Mouse (Mus musculus): ENCODE results near the gene Grin2a. TPM values are rescaled to one million over a fixed set of nuclear protein-coding genes. Genes with fewer than 3 reads are reported as not detected.

Grin2a gene
- total and polyA plus RNA-seq, 2 experiments from 2014 or later, result 6.1 to 10.5 TPM

DNA sequence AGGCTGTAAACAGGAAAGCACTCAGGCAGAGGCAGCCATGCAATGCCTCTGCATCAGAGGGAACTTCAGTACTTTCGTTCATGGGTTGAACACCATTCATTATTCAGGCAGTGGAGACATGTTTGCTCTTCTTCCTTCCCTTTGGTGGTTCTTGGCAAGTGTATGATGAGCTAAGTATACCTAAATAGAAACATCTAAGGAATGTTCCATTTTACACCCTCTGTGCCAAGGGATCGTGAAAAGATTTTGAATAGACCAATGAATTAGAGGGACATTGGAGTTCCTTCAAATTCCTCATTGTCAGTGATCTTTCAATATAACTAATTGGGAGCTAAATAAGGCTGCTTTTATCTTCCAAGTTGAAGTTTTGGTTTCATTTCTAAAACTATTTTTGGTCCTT is 284.0 kb downstream of the Grin2a start:
- no peak overlapping the region for H3K4me2 ChIP-seq (ENCODE audit: low read depth, low read length, poor library complexity, severe bottlenecking)
- 89% methylated on average over 2 of the region's 2 CpGs for WGBS
- no peak for DNase-seq (ENCODE audit: low spot score)
- H3K9ac ChIP-seq (replicated peaks; ENCODE audit: low read length, poor library complexity, severe bottlenecking), result no peak overlapping the region
- H3K4me3 ChIP-seq (ENCODE audit: low read depth, low read length), result no peak overlapping the region
- ATAC-seq (ENCODE audit: low FRiP score), result no peak
- no peaks in the 10 kb centered on the region for H3K4me1 ChIP-seq (ENCODE audit: insufficient read depth, low read length)
- no peaks in the 10 kb centered on the region for H3K9me3 ChIP-seq (ENCODE audit: low read length)
- no peaks in the 10 kb centered on the region for H3K27me3 ChIP-seq (ENCODE audit: insufficient read depth, low read length)
- H3K27ac ChIP-seq (ENCODE audit: low read depth, low read length), result no peak overlapping the region
- no peaks in the 10 kb centered on the region for H3K36me3 ChIP-seq (ENCODE audit: insufficient read depth, low read length)
- no peak for TF ChIP-seq CTCF (IDR thresholded peaks at IDR 0.05)

GRCm38 (mm10) chr16:9709921-9710320 is 285.4 kb downstream of the Grin2a start:
- Histone ChIP-seq H3K27ac (ENCODE audit: low read depth, low read length) (no peak overlapping the region), H3K4me1 (ENCODE audit: insufficient read depth, low read length) (no peaks in the 10 kb centered on the region), H3K9me3 (ENCODE audit: low read length) (no peaks in the 10 kb centered on the region), H3K4me3 (ENCODE audit: low read depth, low read length) (no peak overlapping the region), H3K36me3 (ENCODE audit: insufficient read depth, low read length) (no peaks in the 10 kb centered on the region), H3K27me3 (ENCODE audit: insufficient read depth, low read length) (no peaks in the 10 kb centered on the region), H3K4me2 (ENCODE audit: low read depth, low read length, poor library complexity, severe bottlenecking) (no peak overlapping the region), H3K9ac (replicated peaks; ENCODE audit: low read length, poor library complexity, severe bottlenecking) (no peak overlapping the region)
- DNase-seq (ENCODE audit: low spot score), result no peak
- TF ChIP-seq CTCF (IDR thresholded peaks at IDR 0.05), result no peak
- no peak for ATAC-seq (ENCODE audit: low FRiP score)
- WGBS, result 58% methylated on average over 2 of the region's 2 CpGs

- TF ChIP-seq CTCF (IDR thresholded peaks at IDR 0.05), result no peak
- Histone ChIP-seq H3K27me3 (ENCODE audit: insufficient read depth, low read length) (no peaks in the 10 kb centered on the region), H3K36me3 (ENCODE audit: insufficient read depth, low read length) (no peaks in the 10 kb centered on the region), H3K4me2 (ENCODE audit: low read depth, low read length, poor library complexity, severe bottlenecking) (no peak overlapping the region), H3K27ac (ENCODE audit: low read depth, low read length) (no peak overlapping the region), H3K9me3 (ENCODE audit: low read length) (no peaks in the 10 kb centered on the region), H3K4me1 (ENCODE audit: insufficient read depth, low read length) (peaks cover 3% of the 10 kb centered on the region; the same call in 1 of the 2 replicates), H3K4me3 (ENCODE audit: low read depth, low read length) (no peak overlapping the region), H3K9ac (replicated peaks; ENCODE audit: low read length, poor library complexity, severe bottlenecking) (no peak overlapping the region)
- ATAC-seq (ENCODE audit: low FRiP score), result no peak
- WGBS, result 78% methylated on average over 2 of the region's 2 CpGs
- DNase-seq (ENCODE audit: low spot score), result no peak
Measured at GRCm38 (mm10) chr16:9697141-9697540, 298.2 kb downstream of the Grin2a start.

- Histone ChIP-seq H3K27me3 (ENCODE audit: insufficient read depth, low read length) (no peaks in the 10 kb centered on the region), H3K4me3 (ENCODE audit: low read depth, low read length) (no peak overlapping the region), H3K9ac (replicated peaks; ENCODE audit: low read length, poor library complexity, severe bottlenecking) (no peak overlapping the region), H3K4me1 (ENCODE audit: insufficient read depth, low read length) (no peaks in the 10 kb centered on the region), H3K9me3 (ENCODE audit: low read length) (no peaks in the 10 kb centered on the region), H3K4me2 (ENCODE audit: low read depth, low read length, poor library complexity, severe bottlenecking) (no peak overlapping the region), H3K27ac (ENCODE audit: low read depth, low read length) (no peak overlapping the region), H3K36me3 (ENCODE audit: insufficient read depth, low read length) (no peaks in the 10 kb centered on the region)
- no peak for DNase-seq (ENCODE audit: low spot score)
- WGBS, result 76% methylated on average over 4 of the region's 4 CpGs
- TF ChIP-seq CTCF (IDR thresholded peaks at IDR 0.05), result no peak
- ATAC-seq (ENCODE audit: low FRiP score), result no peak
Measured at GRCm38 (mm10) chr16:9694081-9694480, 301.3 kb downstream of the Grin2a start.

- no peak for ATAC-seq (ENCODE audit: low FRiP score)
- H3K4me2 ChIP-seq (ENCODE audit: low read depth, low read length, poor library complexity, severe bottlenecking), result no peak overlapping the region
- H3K4me3 ChIP-seq (ENCODE audit: low read depth, low read length), result no peak overlapping the region
- no peaks in the 10 kb centered on the region for H3K36me3 ChIP-seq (ENCODE audit: insufficient read depth, low read length)
- TF ChIP-seq CTCF (IDR thresholded peaks at IDR 0.05), result no peak
- H3K27ac ChIP-seq (ENCODE audit: low read depth, low read length), result no peak overlapping the region
- H3K9me3 ChIP-seq (ENCODE audit: low read length), result no peaks in the 10 kb centered on the region
- no peak for DNase-seq (ENCODE audit: low spot score)
- no peaks in the 10 kb centered on the region for H3K27me3 ChIP-seq (ENCODE audit: insufficient read depth, low read length)
- H3K4me1 ChIP-seq (ENCODE audit: insufficient read depth, low read length), result no peaks in the 10 kb centered on the region
- WGBS, result 20% methylated on average over 1 of the region's 1 CpGs
- H3K9ac ChIP-seq (replicated peaks; ENCODE audit: low read length, poor library complexity, severe bottlenecking), result no peak overlapping the region
Measured at GRCm38 (mm10) chr16:9688523-9689140, 306.7 kb downstream of the Grin2a start.

DNA sequence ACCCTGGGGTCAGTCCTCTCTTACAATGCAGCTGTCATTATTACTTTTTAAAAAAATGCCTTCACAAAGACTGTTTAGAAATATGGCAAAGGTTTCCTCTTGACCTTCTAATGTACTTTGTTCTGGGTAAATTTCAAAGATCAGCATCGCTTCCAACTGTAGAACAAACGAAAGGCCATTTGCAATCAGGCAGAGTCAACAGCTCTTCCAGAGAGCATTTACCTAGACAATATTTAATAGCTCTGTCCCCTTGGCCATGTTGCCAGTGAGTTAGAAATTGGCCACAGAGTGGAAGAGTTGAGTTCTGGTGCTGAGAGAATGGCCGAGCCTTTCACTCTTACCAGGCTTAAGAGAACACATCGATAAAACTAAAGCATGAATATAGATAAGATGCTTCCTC is 314.8 kb downstream of the Grin2a start:
- ATAC-seq (ENCODE audit: low FRiP score) (no peak), DNase-seq (ENCODE audit: low spot score) (no peak)
- 80% methylated on average over 4 of the region's 4 CpGs for WGBS
- Histone ChIP-seq H3K4me3 (ENCODE audit: low read depth, low read length) (no peak overlapping the region), H3K4me2 (ENCODE audit: low read depth, low read length, poor library complexity, severe bottlenecking) (no peak overlapping the region), H3K27ac (ENCODE audit: low read depth, low read length) (no peak overlapping the region), H3K9me3 (ENCODE audit: low read length) (no peaks in the 10 kb centered on the region), H3K4me1 (ENCODE audit: insufficient read depth, low read length) (0 out of 2 replicates have a peak, but pooled peaks cover 3% of the 10 kb centered on the region), H3K36me3 (ENCODE audit: insufficient read depth, low read length) (no peaks in the 10 kb centered on the region), H3K27me3 (ENCODE audit: insufficient read depth, low read length) (no peaks in the 10 kb centered on the region), H3K9ac (replicated peaks; ENCODE audit: low read length, poor library complexity, severe bottlenecking) (no peak overlapping the region)
- no peak for TF ChIP-seq CTCF (IDR thresholded peaks at IDR 0.05)

Data from midbrain, postnatal 0 days (tissue).